Mouse (Mus musculus) ovary, postnatal 14 days (tissue): ENCODE measurements around the gene Krtap12-1.
"Not testable (repeated sequence)": the region's sequence is repeated elsewhere in the genome, so short reads cannot be mapped to it uniquely, and the experiment has no call there.

ENCODE experiments used
- DNase-seq: peaks from one replicate; pipeline ENCODE4 v3.0.0; 2022; ENCODE audit warnings: low spot score

The Krtap12-1 gene

DNA sequence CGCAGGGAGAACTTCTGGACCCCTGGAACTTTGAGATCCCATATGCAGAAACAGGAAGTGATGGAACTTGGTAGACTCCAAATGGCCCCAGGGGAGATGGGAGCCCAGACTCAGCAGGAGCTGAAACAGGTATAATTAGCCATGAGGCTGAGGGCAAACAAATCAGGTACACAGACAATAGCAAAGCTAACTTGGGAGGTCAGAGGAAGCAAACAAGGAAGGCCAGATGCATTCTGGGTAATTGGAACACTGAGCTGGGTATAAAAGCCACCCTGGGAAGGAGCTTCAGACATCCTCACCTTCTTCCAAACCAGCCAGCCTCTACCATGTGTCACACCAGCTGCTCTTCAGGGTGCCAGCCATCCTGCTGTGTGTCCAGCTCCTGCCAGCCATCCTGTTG, at the start of gene Krtap12-1:
Krtap12-1 (plus strand) TSS at position 301 of the 400 bp plus-strand sequence.
- not testable (repeated sequence) for DNase-seq

DNA sequence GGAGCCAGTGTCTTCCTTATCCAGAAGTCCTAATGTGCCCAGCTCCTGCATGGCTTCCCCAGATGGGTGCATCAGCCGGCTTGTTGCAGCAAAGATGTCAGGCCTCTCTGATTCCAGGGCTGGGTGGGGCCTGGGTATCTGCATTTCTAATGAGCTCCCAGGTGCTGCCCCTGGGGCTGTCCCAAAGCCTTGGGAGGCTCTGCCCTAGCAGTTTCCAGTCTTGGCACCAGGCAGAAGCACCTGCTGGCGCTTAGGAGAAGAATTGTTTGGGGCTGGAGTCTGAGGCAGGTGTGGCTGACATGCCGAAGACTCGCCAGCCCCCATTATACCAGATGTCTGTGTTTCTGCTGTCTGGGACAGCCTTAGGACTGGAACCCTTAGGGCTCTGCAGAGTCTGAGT, 49.7 kb upstream of the Krtap12-1 start:
- DNase-seq, result no peak

- no peak for DNase-seq
Observed at GRCm38 (mm10) chr10:77671519-77671918, 48.9 kb upstream of the Krtap12-1 start.

DNA sequence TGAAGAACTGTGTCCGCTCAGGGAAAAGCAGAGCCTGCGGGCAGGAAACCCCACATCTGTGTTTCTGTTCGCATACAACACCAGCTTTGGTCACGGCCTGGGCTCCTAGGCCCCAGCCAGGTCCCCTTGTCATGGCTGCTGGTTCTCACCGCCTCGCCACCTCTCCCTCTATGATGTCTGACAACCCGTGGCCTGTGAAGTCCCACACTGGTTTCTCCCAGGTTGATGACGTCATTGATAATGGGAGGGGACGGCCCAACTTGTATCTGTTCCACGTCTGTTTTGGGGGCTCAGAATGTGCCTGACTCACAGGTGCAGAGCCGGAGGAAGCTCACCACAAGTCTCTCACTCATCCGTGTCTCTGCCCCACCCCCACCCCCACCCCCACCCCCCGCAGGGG, 46.6 kb upstream of the Krtap12-1 start:
- DNase-seq, result no peak

DNA sequence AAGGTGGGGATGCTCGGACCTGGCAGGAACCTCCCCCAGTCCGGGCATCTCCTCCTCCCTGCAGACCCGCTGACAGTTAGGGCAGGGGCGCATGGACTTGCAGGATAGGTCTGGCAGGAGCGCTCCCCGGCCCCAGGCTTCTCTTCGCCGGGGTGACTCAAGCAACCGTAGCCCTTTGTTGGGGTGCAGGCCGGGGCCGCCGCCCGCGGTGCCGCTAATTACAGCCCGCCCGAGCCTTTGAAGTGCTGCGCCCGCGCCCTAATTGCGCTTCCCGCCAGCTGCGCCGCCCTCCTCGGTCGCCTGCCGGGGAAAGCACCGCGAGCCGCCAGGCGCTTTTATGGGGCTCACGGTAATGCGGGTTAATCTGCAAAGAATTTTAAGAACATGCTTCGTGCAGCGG, 42.8 kb upstream of the Krtap12-1 start:
- DNase-seq, result no peak

DNA sequence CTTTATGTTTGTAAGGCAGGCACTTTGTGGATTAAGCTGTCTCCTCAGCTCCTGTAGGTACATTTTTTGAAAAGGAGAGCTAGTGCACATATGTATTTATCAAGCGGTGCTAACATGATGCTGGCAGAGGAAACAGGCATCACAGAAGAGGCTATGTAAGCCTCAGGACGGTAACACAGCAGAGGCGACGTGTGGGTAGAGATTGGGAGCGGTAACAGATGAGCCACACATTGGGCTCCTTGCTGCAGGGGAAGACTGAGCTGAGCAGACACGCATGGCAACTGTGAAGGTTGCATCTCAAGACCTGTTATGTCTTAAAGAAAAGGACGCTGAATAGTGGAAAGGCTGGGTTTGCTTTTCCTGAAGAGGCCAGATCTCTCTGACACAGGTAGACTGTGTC, 37.4 kb upstream of the Krtap12-1 start:
- no peak for DNase-seq

DNA sequence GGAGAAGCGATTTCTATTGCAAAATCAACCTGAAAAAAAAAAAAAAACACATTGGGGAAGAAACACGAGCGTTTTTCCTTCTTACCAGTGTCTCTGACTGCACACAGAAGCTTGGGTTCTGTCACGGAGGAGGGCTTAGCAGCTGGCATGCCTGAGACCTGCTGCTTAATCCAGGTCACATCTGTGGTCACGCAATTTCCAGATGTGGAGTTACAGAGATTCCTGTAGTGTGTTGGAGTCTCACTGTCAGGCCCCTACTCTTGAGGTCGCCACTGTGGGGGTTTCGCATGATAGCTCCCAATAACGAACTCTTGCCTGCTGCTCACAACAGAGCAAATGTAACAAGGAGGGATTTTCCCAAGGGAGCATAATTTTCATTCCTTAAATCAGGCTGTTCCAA, 36.2 kb upstream of the Krtap12-1 start:
- no peak for DNase-seq

GRCm38 (mm10) chr10:77685895-77686664, 34.3 kb upstream of the Krtap12-1 start, which contains the start of gene Tspear:
Gene Tspear (plus strand): TSS chr10:77686569.
- DNase-seq, result no peak

DNA sequence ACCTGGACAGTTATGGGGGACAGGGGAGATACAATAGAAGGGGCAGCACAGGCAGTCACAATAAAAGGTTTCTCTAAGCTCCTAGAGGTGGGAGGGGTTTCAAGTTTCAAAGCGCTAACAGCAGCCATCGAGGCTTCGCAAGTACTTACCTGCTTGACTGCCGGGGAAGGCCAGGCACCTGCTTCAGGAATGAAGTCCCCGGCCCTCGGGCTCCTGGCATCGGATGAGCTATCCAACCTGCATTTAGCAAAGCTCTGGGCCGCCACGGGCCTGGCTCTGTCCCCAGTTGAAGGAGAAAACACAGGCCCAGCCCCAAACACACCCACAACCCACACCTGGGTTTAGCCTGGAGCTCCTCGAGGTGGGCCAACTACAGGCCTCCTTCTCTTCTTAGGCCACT, 33.4 kb upstream of the Krtap12-1 start:
- no peak for DNase-seq

DNA sequence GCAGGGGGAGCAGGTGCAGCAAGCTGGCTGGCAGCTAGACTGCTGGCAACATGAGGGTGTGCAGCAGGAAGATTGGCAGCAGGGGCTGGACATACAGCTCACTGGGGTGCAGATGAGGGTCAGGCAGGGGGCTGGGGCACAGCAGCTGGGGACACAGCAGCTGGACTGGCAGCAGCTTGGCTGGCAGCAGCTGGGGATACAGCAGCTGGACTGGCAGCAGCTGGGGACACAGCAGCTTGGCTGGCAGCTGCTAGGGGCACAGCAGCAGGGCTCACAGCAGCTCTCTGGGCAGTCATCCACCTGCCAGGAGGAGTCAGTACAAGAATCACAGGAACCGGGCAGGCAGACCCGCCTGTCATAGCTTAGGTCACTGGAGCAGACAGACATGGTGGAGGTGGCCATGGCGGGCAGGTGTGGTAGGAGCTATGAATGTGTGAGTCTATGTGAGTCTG, 30.0 kb upstream of the Krtap12-1 start, which contains the start of gene Gm19402:
Gm19402 (minus strand) TSS at position 402 of the 452 bp plus-strand sequence.
- not testable (repeated sequence) for DNase-seq

GRCm38 (mm10) chr10:77697133-77697532, 23.3 kb upstream of the Krtap12-1 start, which contains the start of gene Gm9508:
Gene Gm9508 (minus strand): TSS chr10:77697233.
- DNase-seq, result no peak

DNA sequence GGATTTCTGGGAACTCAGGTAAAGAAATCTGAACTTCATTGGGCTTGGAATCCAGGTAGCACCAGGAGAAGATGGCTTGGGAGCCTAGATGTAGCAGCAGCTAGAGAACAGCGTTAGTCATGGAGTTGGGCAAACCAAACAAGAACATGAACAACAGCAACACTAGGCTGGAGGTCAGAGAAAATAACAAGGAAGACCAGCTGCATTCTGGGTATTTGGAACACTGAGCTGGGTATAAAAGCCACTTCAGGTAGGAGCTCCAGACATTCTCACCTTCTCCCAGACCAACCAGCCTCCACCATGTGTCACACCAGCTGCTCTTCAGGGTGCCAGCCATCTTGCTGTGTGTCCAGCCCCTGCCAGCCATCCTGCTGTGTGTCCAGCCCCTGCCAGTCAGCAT, 14.1 kb upstream of the Krtap12-1 start, which contains the start of gene Gm10272:
Gm10272 (plus strand) TSS at position 301 of the 400 bp plus-strand sequence.
- no peak for DNase-seq

GRCm38 (mm10) chr10:77709831-77710230, 10.6 kb upstream of the Krtap12-1 start:
- DNase-seq, result no peak

GRCm38 (mm10) chr10:77711157-77711556, 9.2 kb upstream of the Krtap12-1 start, which contains the start of gene Gm10024:
Gene Gm10024 (plus strand): TSS chr10:77711457.
- DNase-seq, result not testable (repeated sequence)

DNA sequence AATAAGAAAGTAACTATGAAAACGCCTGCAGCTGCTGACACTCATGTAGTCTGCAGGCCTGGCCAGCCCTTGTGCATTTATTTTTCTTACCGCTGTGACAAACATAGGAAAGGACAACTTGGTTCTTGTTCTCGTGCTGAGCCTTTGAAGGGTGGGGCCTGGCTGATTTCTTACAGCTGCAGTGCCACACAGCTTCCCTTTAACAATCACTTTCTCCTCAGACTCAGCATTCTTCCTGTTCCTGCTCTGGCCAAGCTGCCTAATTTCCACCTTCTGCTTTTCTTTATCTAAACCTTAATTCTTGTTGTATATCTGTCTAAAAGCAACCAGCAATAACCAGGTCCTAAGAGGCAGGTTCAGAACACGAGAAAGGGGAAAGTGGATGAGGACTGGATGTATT, 6.7 kb upstream of the Krtap12-1 start:
- DNase-seq, result no peak

DNA sequence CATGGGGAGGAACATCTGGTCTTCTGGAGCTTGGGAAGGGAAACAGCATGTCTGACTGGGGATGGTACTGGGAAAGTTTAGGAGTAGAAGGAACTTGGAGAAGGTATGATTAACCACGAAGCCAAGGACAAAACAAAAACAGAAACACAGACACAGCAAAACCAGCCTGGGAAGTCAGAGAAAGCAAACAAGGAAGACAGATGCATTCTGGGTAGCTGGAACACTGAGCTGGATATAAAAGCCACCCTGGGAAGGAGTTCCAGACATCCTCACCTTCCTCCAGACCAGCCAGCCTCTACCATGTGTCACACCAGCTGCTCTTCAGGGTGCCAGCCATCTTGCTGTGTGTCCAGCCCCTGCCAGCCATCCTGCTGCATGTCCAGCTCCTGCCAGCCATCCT, 4.9 kb upstream of the Krtap12-1 start, which contains the start of gene Gm10142:
Gm10142 (plus strand) TSS at position 301 of the 400 bp plus-strand sequence.
- no peak for DNase-seq

DNA sequence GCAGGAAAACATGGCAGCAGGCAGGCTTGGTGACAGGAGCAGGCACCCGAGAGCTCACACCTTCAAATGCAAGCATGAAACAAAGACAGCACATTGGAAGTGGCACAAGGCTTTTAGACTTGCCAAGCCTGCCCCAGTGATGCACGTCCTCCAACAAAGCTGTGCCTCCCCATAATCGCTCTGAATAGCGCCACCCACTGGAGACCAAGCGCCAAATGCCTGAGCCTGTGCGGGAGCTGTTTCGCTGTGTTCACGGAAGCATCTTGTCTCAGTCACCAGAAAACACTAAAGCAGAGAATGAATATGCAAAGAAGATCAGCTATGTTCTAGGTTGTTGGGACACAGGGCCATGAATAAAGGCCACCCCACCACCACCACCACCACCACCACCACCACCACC, 4.5 kb downstream of the Krtap12-1 start:
- DNase-seq, result no peak

- no peak for DNase-seq
Observed at GRCm38 (mm10) chr10:77726186-77726585, 5.8 kb downstream of the Krtap12-1 start, which contains the start of gene Gm10100. Gene Gm10100 (plus strand): TSS chr10:77726486.

- no peak for DNase-seq
Observed at GRCm38 (mm10) chr10:77728280-77728679, 7.9 kb downstream of the Krtap12-1 start.

DNA sequence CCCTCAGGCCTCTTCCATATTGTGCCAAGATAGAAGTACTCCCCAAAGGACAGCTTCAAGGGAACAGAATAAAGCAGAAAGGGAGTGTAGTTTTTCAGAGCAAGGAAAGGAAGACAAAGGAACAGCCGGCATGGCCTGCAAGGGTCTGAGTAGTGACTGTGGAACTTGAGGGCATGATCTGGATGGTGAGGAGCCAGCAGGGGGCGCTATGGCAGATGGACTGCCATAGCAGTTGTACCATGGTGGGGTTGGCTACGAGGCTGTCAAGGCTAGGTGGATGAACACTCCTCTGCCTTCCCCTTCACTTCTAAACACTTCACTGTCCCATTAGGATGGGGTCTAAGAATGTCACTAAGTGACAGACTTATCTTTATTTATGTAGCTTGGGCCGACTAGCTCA, 8.8 kb downstream of the Krtap12-1 start:
- no peak for DNase-seq

DNA sequence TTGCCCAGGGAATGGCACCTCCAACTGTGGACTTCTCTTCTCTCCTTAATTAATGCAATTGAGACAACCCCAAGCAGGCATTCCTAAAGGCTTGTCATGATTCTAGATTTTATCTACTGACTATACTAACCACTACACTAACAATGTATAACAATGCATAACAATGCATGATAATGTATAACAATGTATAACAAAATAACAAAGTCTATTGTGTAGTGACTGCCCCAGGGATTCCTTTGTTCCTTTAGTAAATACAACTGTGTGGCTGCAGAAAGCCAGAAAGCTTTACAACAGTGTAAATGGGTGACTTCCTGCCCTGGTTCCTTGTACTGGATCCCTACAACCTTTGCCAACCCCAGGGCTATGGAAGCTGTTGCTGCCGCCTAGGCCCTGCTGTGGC, 15.5 kb downstream of the Krtap12-1 start:
- no peak for DNase-seq

GRCm38 (mm10) chr10:77738929-77739328, 18.5 kb downstream of the Krtap12-1 start:
- DNase-seq, result no peak

GRCm38 (mm10) chr10:77741924-77742688, 21.7 kb downstream of the Krtap12-1 start, which contains the start of gene Gm18596:
Gene Gm18596 (minus strand): TSS chr10:77742638.
- DNase-seq, result not testable (repeated sequence)
